ENCODE assay signal across 7 mouse cellular contexts in genomic region chr7:109139405-109139804, GRCm38 (mm10). TPM values are rescaled to one million over a fixed set of nuclear protein-coding genes. Genes with fewer than 3 reads are reported as not detected.
DNase-seq lines count a peak whose midpoint lies in the region; ATAC-seq lines count a peak whose summit lies in the region.

No protein-coding gene starts in this region.

- ATAC-seq in limb, embryonic 11.5 days (ENCODE audit: insufficient number of reproducible peaks, low FRiP score, low TSS enrichment, low read depth): peak; percentile 83
- peak; percentile 69 for ATAC-seq in midbrain, embryonic 15.5 days (replicated peaks)

- H3K9ac ChIP-seq in limb, embryonic 11.5 days (ENCODE audit: low read length): no peak overlapping the region
- no peak overlapping the region for H3K9ac ChIP-seq in midbrain, embryonic 15.5 days

- no peak overlapping the region for H3K4me3 ChIP-seq in limb, embryonic 11.5 days (ENCODE audit: low read depth, low read length)
- H3K4me3 ChIP-seq in midbrain, embryonic 15.5 days: no peak overlapping the region

- H3K9me3 ChIP-seq in limb, embryonic 11.5 days (ENCODE audit: control insufficient read depth, low read length): no peaks in the 10 kb centered on the region
- H3K9me3 ChIP-seq in midbrain, embryonic 15.5 days: no peaks in the 10 kb centered on the region

- H3K4me1 ChIP-seq in limb, embryonic 11.5 days (ENCODE audit: control insufficient read depth, insufficient read depth, low read length): no peaks in the 10 kb centered on the region; the same call in 1 of the 2 replicates
- H3K4me1 ChIP-seq in midbrain, embryonic 15.5 days: peaks cover 33% of the 10 kb centered on the region

- DNase-seq in adrenal gland, postnatal 25 days: peak; percentile 86
- DNase-seq in embryo, embryonic 9.5 days (ENCODE audit: extremely low spot score): peak; percentile 85
- DNase-seq in heart, adult 18-20 months: peak; percentile 83 to 90
- peak; percentile 73 to 89 for DNase-seq in kidney, adult 8-10 months
- DNase-seq in limb, embryonic 11.5 days (ENCODE audit: low spot score): peak; percentile 95
- DNase-seq in spleen, postnatal 14 days (ENCODE audit: low spot score in 2 of 2): peak; percentile 56 to 74

- WGBS in limb, embryonic 11.5 days: 11% methylated on average over 3 of the region's 3 CpGs
- WGBS in midbrain, embryonic 15.5 days: 9% methylated on average over 3 of the region's 3 CpGs

- H3K4me2 ChIP-seq in limb, embryonic 11.5 days (ENCODE audit: low read depth, severe bottlenecking): no peak overlapping the region
- no peak overlapping the region for H3K4me2 ChIP-seq in midbrain, embryonic 15.5 days

- no peaks in the 10 kb centered on the region for H3K27me3 ChIP-seq in limb, embryonic 11.5 days (ENCODE audit: control insufficient read depth, insufficient read depth, low read length)
- no peaks in the 10 kb centered on the region for H3K27me3 ChIP-seq in midbrain, embryonic 15.5 days (replicated peaks)

- no peak overlapping the region for H3K27ac ChIP-seq in limb, embryonic 11.5 days (replicated peaks; ENCODE audit: low read depth, low read length)
- H3K27ac ChIP-seq in midbrain, embryonic 15.5 days: no peak overlapping the region

- H3K36me3 ChIP-seq in limb, embryonic 11.5 days (ENCODE audit: control insufficient read depth, insufficient read depth, low read length): no peaks in the 10 kb centered on the region
- H3K36me3 ChIP-seq in midbrain, embryonic 15.5 days (replicated peaks): no peaks in the 10 kb centered on the region

RNA-seq across cellular contexts. Expression of gene Lmo1, which starts 35.6 kb away (rescaled TPM):
- total RNA-seq in adrenal gland, postnatal 25 days (2021): 4.6 and 6.0 TPM in 2 replicates
- 1 to 10 TPM; 2.6 to 3.5 TPM for total RNA-seq in heart, adult 18-20 months (2021)
- 31.9 and 34.8 TPM in 2 replicates for polyA plus RNA-seq in limb, embryonic 11.5 days (2014; fragmentation: Nextera tagmentation; extraction: Ambion mirVana)
- polyA plus RNA-seq in midbrain, embryonic 15.5 days (2015; fragmentation: Nextera tagmentation; extraction: Ambion mirVana): 153 and 155 TPM in 2 replicates

RNA-seq across cellular contexts. Expression of gene Ric3, which starts 56.3 kb away (rescaled TPM):
- total RNA-seq in adrenal gland, postnatal 25 days (2021): 31.9 and 37.8 TPM in 2 replicates
- total RNA-seq in heart, adult 18-20 months (2021): 1 to 10 TPM; 2.6 to 3.4 TPM
- polyA plus RNA-seq in limb, embryonic 11.5 days (2014; fragmentation: Nextera tagmentation; extraction: Ambion mirVana): 4.7 and 5.1 TPM in 2 replicates
- 35.1 and 39.1 TPM in 2 replicates for polyA plus RNA-seq in midbrain, embryonic 15.5 days (2015; fragmentation: Nextera tagmentation; extraction: Ambion mirVana)
